Mouse (Mus musculus): ENCODE results near the gene Tsc1.

DNA sequence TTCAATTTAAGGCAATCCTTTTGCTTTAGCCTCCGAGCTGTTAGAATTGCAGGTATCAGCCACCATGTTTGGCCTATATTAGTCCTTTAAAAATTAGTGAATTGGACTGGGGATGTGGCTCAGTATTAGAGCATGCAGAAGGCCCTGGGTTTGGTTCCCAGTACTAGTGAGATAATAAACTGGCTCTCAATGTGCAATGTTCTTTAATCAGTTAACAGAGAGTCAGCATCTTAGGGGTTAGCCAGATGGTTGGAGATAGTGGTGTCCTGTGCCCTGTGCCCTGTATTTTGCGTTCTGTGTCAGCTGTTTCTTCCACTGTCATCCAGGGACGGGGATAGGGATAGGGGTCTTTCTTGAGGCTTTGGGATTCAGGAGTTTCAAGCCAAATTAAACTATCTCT lies 21.9 kb downstream of the Tsc1 start:
- TF ChIP-seq CTCF (IDR thresholded peaks at IDR 0.05; ENCODE audit: borderline replicate concordance, insufficient read depth, low read depth, low read length) (no peak), POLR2A (IDR thresholded peaks at IDR 0.05; ENCODE audit: borderline replicate concordance, insufficient read depth, low read length) (no peak)

Measured in cerebellum, adult 2 months (tissue).